Mouse (Mus musculus): ENCODE data around the gene Uhrf2. TPM values are rescaled to one million over a fixed set of nuclear protein-coding genes. Genes with fewer than 3 reads are reported as not detected.

Uhrf2 gene
- polyA plus RNA-seq, 2 experiments, result 30.8 to 38.6 TPM

DNA sequence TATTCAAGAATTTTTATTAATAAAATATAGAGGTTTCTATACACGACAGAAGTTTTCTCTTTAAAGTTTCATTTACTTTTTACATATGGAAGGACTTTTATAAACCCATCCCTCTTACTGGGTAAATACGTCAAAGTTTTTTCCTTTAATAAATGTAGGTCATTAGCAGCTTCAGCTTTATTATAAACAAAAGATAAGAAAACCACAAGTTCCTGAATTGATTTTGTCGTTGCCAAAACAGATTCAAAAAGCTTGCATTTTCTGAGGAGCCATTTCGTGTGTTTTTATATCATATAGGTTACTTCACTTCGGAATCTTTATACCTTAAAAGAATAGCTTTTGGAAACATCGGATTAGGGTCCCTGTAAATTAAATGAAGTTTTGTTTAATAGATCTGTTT is 28.8 kb upstream of the Uhrf2 start:
- no peaks in the 10 kb centered on the region for H3K4me1 ChIP-seq (replicated peaks; ENCODE audit: control insufficient read depth in 2 of 2, insufficient read depth in 2 of 2, low read length in 1 of 2)
- H3K4me2 ChIP-seq (ENCODE audit: low read depth), result no peak overlapping the region
- no peaks in the 10 kb centered on the region for H3K36me3 ChIP-seq (replicated peaks; ENCODE audit: control insufficient read depth, insufficient read depth, low read depth)
- TF ChIP-seq EP300 (IDR thresholded peaks at IDR 0.05; ENCODE audit: low read depth), result no peak
- ATAC-seq (ENCODE audit: insufficient read depth) (no peak), DNase-seq (ENCODE audit: low read depth in 3 of 3, low spot score in 3 of 3) (no peak)
- no peak overlapping the region for H3K4me3 ChIP-seq (ENCODE audit: insufficient read depth in 1 of 2, low read depth in 2 of 2, low read length in 2 of 2)
- WGBS (ENCODE audit: insufficient replicate concordance), result 47% methylated on average over 6 of the region's 6 CpGs
- no peak overlapping the region for H3K9ac ChIP-seq (replicated peaks)
- no peaks in the 10 kb centered on the region for H3K9me3 ChIP-seq (ENCODE audit: control insufficient read depth, low read length)
- H3K27ac ChIP-seq, result no peak overlapping the region
- no peaks in the 10 kb centered on the region for H3K27me3 ChIP-seq (ENCODE audit: control insufficient read depth, insufficient read depth, low read length)

DNA sequence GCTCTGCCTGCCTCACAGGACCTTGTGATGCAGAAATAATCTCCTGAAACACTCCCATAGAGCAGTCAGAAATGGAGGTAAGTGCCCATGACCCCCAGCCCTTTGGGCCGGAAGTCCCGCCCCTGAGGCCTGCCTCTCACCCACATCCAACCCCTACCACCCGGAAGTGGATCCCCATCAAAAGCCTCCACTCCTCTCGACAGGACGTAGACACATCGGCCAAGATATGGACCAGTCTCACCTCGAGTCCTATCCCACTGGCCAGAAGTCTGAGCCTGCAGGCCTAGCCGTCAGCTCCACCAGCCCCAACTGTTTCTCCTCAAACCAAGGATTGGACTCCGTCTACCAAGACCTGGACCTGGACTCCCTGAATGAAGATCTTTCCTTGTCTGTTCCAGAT is 26.7 kb upstream of the Uhrf2 start, which contains the start of gene Trpd52l3:
Gene Trpd52l3 (plus strand): TSS at position 170 of the 400 bp plus-strand sequence.
- Histone ChIP-seq H3K4me1 (replicated peaks; ENCODE audit: control insufficient read depth in 2 of 2, insufficient read depth in 2 of 2, low read length in 1 of 2) (no peaks in the 10 kb centered on the region), H3K4me2 (ENCODE audit: low read depth) (no peak within 1 kb of the TSS), H3K27ac (no peak within 1 kb of the TSS), H3K9ac (replicated peaks) (no peak within 1 kb of the TSS), H3K9me3 (ENCODE audit: control insufficient read depth, low read length) (no peaks in the 10 kb centered on the region), H3K4me3 (ENCODE audit: insufficient read depth in 1 of 2, low read depth in 2 of 2, low read length in 2 of 2) (no peak within 1 kb of the TSS), H3K36me3 (replicated peaks; ENCODE audit: control insufficient read depth, insufficient read depth, low read depth) (no peaks in the 10 kb centered on the region), H3K27me3 (ENCODE audit: control insufficient read depth, insufficient read depth, low read length) (no peaks in the 10 kb centered on the region)
- WGBS (ENCODE audit: insufficient replicate concordance), result 72% methylated on average over 9 of the region's 9 CpGs
- ATAC-seq (ENCODE audit: insufficient read depth), result no peak
- DNase-seq (ENCODE audit: low read depth in 3 of 3, low spot score in 3 of 3), result no peak
- no peak for TF ChIP-seq CTCF (IDR thresholded peaks at IDR 0.05; ENCODE audit: low read depth)

DNA sequence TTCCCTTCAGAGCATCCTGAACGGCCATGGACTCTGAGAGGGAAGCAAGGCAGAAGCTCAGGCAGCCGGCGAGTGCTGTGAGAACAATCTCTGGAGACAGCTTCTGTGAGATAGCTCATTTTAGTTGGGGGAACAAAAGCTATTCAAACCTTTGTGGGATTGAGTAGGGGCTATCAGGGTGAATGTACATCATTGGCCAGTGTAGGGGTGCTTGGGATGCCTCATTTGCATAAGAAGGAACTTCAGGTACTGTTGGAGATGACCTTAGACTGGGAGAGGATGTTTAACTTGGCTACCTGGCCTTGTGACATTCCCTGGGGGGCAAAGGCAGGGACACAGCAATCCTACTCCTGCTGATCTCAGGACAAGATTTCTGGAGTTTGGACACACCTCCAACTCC is 23.9 kb upstream of the Uhrf2 start:
- Histone ChIP-seq H3K4me2 (ENCODE audit: low read depth) (no peak overlapping the region), H3K4me1 (replicated peaks; ENCODE audit: control insufficient read depth in 2 of 2, insufficient read depth in 2 of 2, low read length in 1 of 2) (peaks cover 0 to 4% of the 10 kb centered on the region in 2 experiments; a peak in 1 of 4 replicates), H3K27me3 (ENCODE audit: control insufficient read depth, insufficient read depth, low read length) (no peaks in the 10 kb centered on the region), H3K36me3 (replicated peaks; ENCODE audit: control insufficient read depth, insufficient read depth, low read depth) (no peaks in the 10 kb centered on the region), H3K4me3 (ENCODE audit: insufficient read depth in 1 of 2, low read depth in 2 of 2, low read length in 2 of 2) (no peak overlapping the region), H3K9me3 (ENCODE audit: control insufficient read depth, low read length) (no peaks in the 10 kb centered on the region), H3K9ac (replicated peaks) (no peak overlapping the region), H3K27ac (no peak overlapping the region)
- DNase-seq (ENCODE audit: low read depth in 3 of 3, low spot score in 3 of 3) (no peak), ATAC-seq (ENCODE audit: insufficient read depth) (no peak)
- TF ChIP-seq CTCF (IDR thresholded peaks at IDR 0.05; ENCODE audit: low read depth) (no peak), EP300 (IDR thresholded peaks at IDR 0.05; ENCODE audit: low read depth) (no peak)
- 51% methylated on average over 3 of the region's 3 CpGs for WGBS (ENCODE audit: insufficient replicate concordance)

DNA sequence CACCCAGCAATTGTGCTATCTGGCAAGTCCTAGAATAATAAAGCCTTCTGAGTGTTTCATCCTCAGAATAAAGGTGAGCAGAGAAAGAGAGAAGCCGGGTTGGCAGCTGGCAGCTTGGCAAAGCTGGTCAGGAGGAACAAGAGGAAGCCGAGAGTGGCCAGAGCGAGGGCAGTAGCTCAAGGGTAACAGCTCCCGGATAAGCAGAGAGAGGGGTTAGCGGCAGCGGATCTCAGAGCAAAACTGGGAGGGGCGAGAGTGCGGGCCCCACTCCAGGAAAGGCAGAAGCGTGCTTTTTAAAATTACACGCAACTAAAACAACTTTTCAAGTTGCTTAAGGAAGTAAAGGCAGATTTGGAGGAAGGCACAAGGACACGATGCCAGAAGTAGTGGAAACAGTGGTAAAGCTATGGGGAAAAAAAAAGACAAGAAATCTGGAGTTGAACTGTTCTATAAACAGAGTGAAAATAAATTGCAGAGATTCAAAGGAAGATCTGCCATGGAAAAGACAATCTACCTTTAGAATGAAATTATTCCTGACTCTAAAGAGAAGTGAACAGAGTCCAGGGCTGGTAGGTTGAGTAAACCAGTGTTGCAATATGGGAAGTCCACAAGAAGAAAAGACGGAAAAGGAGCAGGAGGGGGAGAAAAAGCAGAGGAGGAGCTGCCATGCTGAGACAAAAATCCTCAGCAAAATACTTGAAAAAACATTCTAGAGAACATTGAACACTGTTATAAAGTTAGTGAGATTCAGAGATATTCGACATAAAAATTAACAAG is 19.6 kb upstream of the Uhrf2 start:
- H3K4me2 ChIP-seq (ENCODE audit: low read depth), result peak overlapping the region; percentile 4; the same call in 1 of the 2 replicates

DNA sequence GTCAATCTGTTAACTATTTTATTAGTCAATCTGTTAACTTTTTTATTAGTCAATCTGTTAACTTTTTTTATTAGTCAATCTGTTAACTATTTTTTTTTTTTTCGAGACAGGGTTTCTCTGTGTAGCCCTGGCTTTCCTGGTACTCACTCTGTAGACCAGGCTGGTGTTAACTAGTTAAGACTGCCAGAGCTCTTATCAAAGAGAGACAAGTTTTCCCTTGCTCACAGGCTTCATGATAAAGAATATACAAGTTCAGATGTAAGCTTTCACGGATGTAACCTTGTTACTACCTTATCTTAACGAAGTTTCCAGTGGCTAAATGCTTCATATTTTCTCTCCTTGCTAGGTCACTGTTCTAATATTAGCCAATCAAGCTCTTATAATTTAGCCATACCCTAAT is 16.0 kb upstream of the Uhrf2 start:
- no peak overlapping the region for H3K9ac ChIP-seq (replicated peaks)
- H3K27ac ChIP-seq, result no peak overlapping the region
- 20% methylated on average over 3 of the region's 3 CpGs for WGBS (ENCODE audit: insufficient replicate concordance)
- TF ChIP-seq CTCF (IDR thresholded peaks at IDR 0.05; ENCODE audit: low read depth), result no peak
- peak; percentile 45 for TF ChIP-seq EP300 (IDR thresholded peaks at IDR 0.05; ENCODE audit: low read depth)
- H3K4me2 ChIP-seq (ENCODE audit: low read depth), result no peak overlapping the region
- DNase-seq (ENCODE audit: low read depth in 3 of 3, low spot score in 3 of 3) (no peak), ATAC-seq (ENCODE audit: insufficient read depth) (no peak)
- no peaks in the 10 kb centered on the region for H3K36me3 ChIP-seq (replicated peaks; ENCODE audit: control insufficient read depth, insufficient read depth, low read depth)
- peaks cover 0 to 9% of the 10 kb centered on the region in 2 experiments; a peak in 1 of 4 replicates for H3K4me1 ChIP-seq (replicated peaks; ENCODE audit: control insufficient read depth in 2 of 2, insufficient read depth in 2 of 2, low read length in 1 of 2)
- H3K4me3 ChIP-seq (ENCODE audit: insufficient read depth in 1 of 2, low read depth in 2 of 2, low read length in 2 of 2), result no peak overlapping the region
- no peaks in the 10 kb centered on the region for H3K9me3 ChIP-seq (ENCODE audit: control insufficient read depth, low read length)
- H3K27me3 ChIP-seq (ENCODE audit: control insufficient read depth, insufficient read depth, low read length), result no peaks in the 10 kb centered on the region

More for the DNA sequence above, 19.6 kb upstream of the Uhrf2 start:
- Histone ChIP-seq H3K36me3 (replicated peaks; ENCODE audit: control insufficient read depth, insufficient read depth, low read depth) (no peaks in the 10 kb centered on the region), H3K4me1 (replicated peaks; ENCODE audit: control insufficient read depth in 2 of 2, insufficient read depth in 2 of 2, low read length in 1 of 2) (peaks cover 0 to 6% of the 10 kb centered on the region in 2 experiments; a peak in 1 of 4 replicates), H3K27ac (no peak overlapping the region), H3K27me3 (ENCODE audit: control insufficient read depth, insufficient read depth, low read length) (no peaks in the 10 kb centered on the region), H3K9me3 (ENCODE audit: control insufficient read depth, low read length) (no peaks in the 10 kb centered on the region), H3K4me3 (ENCODE audit: insufficient read depth in 1 of 2, low read depth in 2 of 2, low read length in 2 of 2) (no peak overlapping the region), H3K9ac (replicated peaks) (no peak overlapping the region)
- no peak for DNase-seq (ENCODE audit: low read depth in 3 of 3, low spot score in 3 of 3)
- 39% methylated on average over 13 of the region's 13 CpGs for WGBS (ENCODE audit: insufficient replicate concordance)
- TF ChIP-seq CTCF (IDR thresholded peaks at IDR 0.05; ENCODE audit: low read depth), result no peak
- TF ChIP-seq EP300 (IDR thresholded peaks at IDR 0.05; ENCODE audit: low read depth), result no peak
- no peak for ATAC-seq (ENCODE audit: insufficient read depth)
